Mouse (Mus musculus): ENCODE results near the gene Pagr1a.

- TF ChIP-seq GATA1 (IDR thresholded peaks at IDR 0.05; ENCODE audit: borderline replicate concordance, low read length), result no peak
- no peak for TF ChIP-seq FLI1 (IDR thresholded peaks at IDR 0.05; ENCODE audit: low read length)
These were observed 14.1 kb upstream of the Pagr1a start for GRCm38 (mm10) chr7:127031244-127031643.
